Mouse (Mus musculus) lung, postnatal 0 days (tissue): ENCODE measurements around the gene Dvl1. TPM values are rescaled to one million over a fixed set of nuclear protein-coding genes. Genes with fewer than 3 reads are reported as not detected.

Source experiments
- ATAC-seq: fragments of 200-750 bp; cut with Nextera tagmentation; 2 replicates; pipeline ENCODE4 v1.8.0; 2017; ENCODE audit warnings: moderate library complexity
- DNase-seq: peaks from one replicate; pipeline ENCODE4 v3.0.0-alpha.2; 2016; ENCODE audit warnings: low spot score
- H3K27ac ChIP-seq: fragments of 300-500 bp; sonication (generic); 2 replicates; pipeline ENCODE4 v1.5.1; 2014; ENCODE audit warnings: antibody characterized with exemption, mild to moderate bottlenecking, low read length, mixed read lengths
- H3K27me3 ChIP-seq: fragments of 300-500 bp; sonication (generic); replicated peaks from 2 replicates; pipeline ENCODE4 v1.6.1; 2014; ENCODE audit warnings: low read length, mixed read lengths; ENCODE audit not compliant: insufficient read depth
- H3K36me3 ChIP-seq: fragments of 300-500 bp; sonication (generic); 2 replicates; pipeline ENCODE4 v1.6.1; 2014; ENCODE audit warnings: low read length, mixed read lengths; ENCODE audit not compliant: insufficient read depth
- H3K4me1 ChIP-seq: fragments of 300-500 bp; sonication (generic); 2 replicates; pipeline ENCODE4 v1.6.1; 2014; ENCODE audit warnings: antibody characterized with exemption, low read depth, low read length, mixed read lengths; ENCODE audit not compliant: insufficient read depth
- H3K4me2 ChIP-seq: fragments of 300-500 bp; sonication (generic); replicated peaks from 2 replicates; pipeline ENCODE4 v1.6.1; 2014; ENCODE audit warnings: low read depth, mild to moderate bottlenecking, low read length, moderate library complexity, mixed read lengths
- H3K4me3 ChIP-seq: fragments of 300-500 bp; sonication (generic); 2 replicates; pipeline ENCODE4 v1.5.1; 2014; ENCODE audit warnings: low read depth, low read length
- H3K9ac ChIP-seq: fragments of 300-500 bp; sonication (generic); replicated peaks from 2 replicates; pipeline ENCODE4 v1.6.1; 2014; ENCODE audit warnings: low read depth, mild to moderate bottlenecking
- H3K9me3 ChIP-seq: fragments of 300-500 bp; sonication (generic); 2 replicates; pipeline ENCODE4 v1.6.1; 2016; ENCODE audit warnings: low read length, mixed read lengths
- CTCF ChIP-seq: IDR thresholded peaks from 2 replicates; pipeline ENCODE4 v1.5.1; 2016; ENCODE audit warnings: antibody characterized with exemption, mild to moderate bottlenecking
- EP300 ChIP-seq: IDR thresholded peaks from 2 replicates; pipeline ENCODE4 v1.6.1; 2016; ENCODE audit warnings: antibody characterized with exemption, mild to moderate bottlenecking, control low read depth
- WGBS: fragments of 180-500 bp; shearing (Covaris S2); extraction: QIAGEN DNeasy Blood & Tissue Kit; methylation state at CpG from one replicate; pipeline ENCODE4 v1.1.7; 2014; 5-methylcytosine and 5-hydroxymethylcytosine counted together
- polyA plus RNA-seq: library from polyadenylated mRNA; unstranded; fragments of >200 nt; fragmentation: Nextera tagmentation; extraction: Ambion mirVana; gene quantifications from 2 replicates; pipeline ENCODE4 v1.2.1, GENCODE M21; 2015

Dvl1 gene
- polyA plus RNA-seq, 1 experiment from 2014 or later = 9.1 TPM

DNA sequence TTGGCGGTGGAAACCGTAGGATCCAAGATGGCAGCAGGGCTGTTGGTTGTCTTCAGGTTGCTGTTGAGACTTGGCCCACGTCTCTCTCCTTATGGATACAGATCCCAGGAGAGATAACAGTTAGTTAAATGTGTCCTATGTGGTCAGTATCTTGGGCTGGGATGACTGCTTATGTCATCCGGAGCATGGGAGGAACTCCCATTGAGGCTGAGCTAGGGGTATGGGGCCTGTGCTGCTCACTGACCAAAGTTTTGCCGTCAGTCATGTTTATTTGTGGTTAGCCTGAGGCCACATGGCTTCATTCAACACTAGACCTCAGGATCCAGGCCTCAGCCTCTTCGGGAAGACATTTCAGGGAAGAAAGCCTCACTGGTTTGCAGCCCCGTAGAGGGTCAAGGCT lies 24.2 kb downstream of the Dvl1 start:
- no peak for TF ChIP-seq CTCF
- no peak for TF ChIP-seq EP300
- H3K4me2 ChIP-seq = no peak overlapping the region
- H3K36me3 ChIP-seq = peaks cover 14% of the 10 kb centered on the region
- ATAC-seq (no peak), DNase-seq (no peak)
- H3K27ac ChIP-seq = no peak overlapping the region
- H3K4me1 ChIP-seq = peaks cover 10% of the 10 kb centered on the region; the same call in 1 of the 2 replicates
- WGBS = 81% methylated on average over 7 of the region's 7 CpGs
- H3K9ac ChIP-seq = no peak overlapping the region
- H3K27me3 ChIP-seq = no peaks in the 10 kb centered on the region
- no peak overlapping the region for H3K4me3 ChIP-seq
- no peaks in the 10 kb centered on the region for H3K9me3 ChIP-seq

DNA sequence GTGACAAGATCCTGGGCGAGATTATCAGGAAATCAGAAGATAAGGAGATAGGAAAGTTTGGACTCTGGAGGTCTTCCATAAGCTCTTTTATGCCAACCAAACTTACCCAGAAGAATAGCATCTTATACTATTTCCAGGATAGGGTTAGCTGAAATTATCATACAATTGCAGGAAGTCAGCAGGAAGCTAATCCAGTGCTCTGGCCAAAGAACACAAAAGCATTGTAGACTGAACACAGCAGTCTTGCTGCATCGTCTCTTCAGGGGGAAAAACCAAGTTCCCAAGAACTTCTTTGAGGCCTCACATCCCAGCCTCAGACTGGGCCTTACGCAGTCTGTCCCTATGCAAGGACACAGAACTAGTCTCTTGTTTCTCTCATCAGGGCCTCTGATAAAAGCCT lies 36.4 kb downstream of the Dvl1 start:
- DNase-seq = peak; percentile 33
- peak; percentile 28 for ATAC-seq

DNA sequence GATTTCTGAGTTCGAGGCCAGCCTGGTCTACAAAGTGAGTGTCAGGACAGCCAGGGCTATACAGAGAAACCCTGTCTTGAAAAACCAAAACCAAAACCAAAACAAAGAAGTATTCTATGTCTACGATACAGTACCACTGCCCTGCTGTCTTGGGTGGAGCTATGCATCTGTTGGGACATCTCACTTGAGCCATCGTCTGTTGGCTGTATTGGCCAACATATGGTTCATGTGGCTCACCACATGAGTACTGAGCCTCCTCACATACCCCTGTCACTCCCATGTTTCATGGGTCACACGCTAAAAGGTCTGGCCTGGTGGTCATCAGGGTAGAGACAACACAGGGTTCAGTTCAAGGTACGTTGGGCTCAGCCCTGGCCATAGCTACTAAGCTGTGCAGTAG lies 39.1 kb downstream of the Dvl1 start:
- ATAC-seq (no peak), DNase-seq (no peak)
- H3K36me3 ChIP-seq = peaks cover 31% of the 10 kb centered on the region
- no peak overlapping the region for H3K4me3 ChIP-seq
- no peak overlapping the region for H3K4me2 ChIP-seq
- 90% methylated on average over 5 of the region's 5 CpGs for WGBS
- no peak overlapping the region for H3K27ac ChIP-seq
- no peak overlapping the region for H3K9ac ChIP-seq
- TF ChIP-seq CTCF (no peak), EP300 (no peak)
- H3K4me1 ChIP-seq = no peaks in the 10 kb centered on the region; the same call in 1 of the 2 replicates
- H3K9me3 ChIP-seq = no peaks in the 10 kb centered on the region
- H3K27me3 ChIP-seq = no peaks in the 10 kb centered on the region

More for the DNA sequence above, 36.4 kb downstream of the Dvl1 start:
- no peak overlapping the region for H3K4me3 ChIP-seq
- H3K36me3 ChIP-seq = peaks cover 25% of the 10 kb centered on the region
- 66% methylated on average over 3 of the region's 3 CpGs for WGBS
- H3K9ac ChIP-seq = no peak overlapping the region
- H3K4me2 ChIP-seq = no peak overlapping the region
- H3K27me3 ChIP-seq = no peaks in the 10 kb centered on the region
- no peaks in the 10 kb centered on the region for H3K9me3 ChIP-seq
- no peaks in the 10 kb centered on the region for H3K4me1 ChIP-seq
- H3K27ac ChIP-seq = peak overlapping the region; percentile 54
- no peak for TF ChIP-seq CTCF
- TF ChIP-seq EP300 = peak; percentile 41; the same call in 1 of the 2 replicates

- H3K4me2 ChIP-seq = no peak overlapping the region
- H3K27ac ChIP-seq = no peak overlapping the region
- H3K9me3 ChIP-seq = no peaks in the 10 kb centered on the region
- H3K4me1 ChIP-seq = no peaks in the 10 kb centered on the region; the same call in 1 of the 2 replicates
- no peak for DNase-seq
- peaks cover 31% of the 10 kb centered on the region for H3K36me3 ChIP-seq
- 89% methylated on average over 10 of the region's 10 CpGs for WGBS
- no peak overlapping the region for H3K9ac ChIP-seq
- no peak overlapping the region for H3K4me3 ChIP-seq
- no peak for ATAC-seq
- TF ChIP-seq CTCF = no peak
- no peak for TF ChIP-seq EP300
- no peaks in the 10 kb centered on the region for H3K27me3 ChIP-seq
These were observed 40.5 kb downstream of the Dvl1 start for GRCm38 (mm10) chr4:155887674-155888073.

GRCm38 (mm10) chr4:155888181-155888580 lies 41.0 kb downstream of the Dvl1 start:
- WGBS = 93% methylated on average over 9 of the region's 9 CpGs
- H3K36me3 ChIP-seq = peaks cover 31% of the 10 kb centered on the region
- no peak for TF ChIP-seq CTCF
- TF ChIP-seq EP300 = no peak

GRCm38 (mm10) chr4:155889316-155889715 lies 42.1 kb downstream of the Dvl1 start:
- Histone ChIP-seq H3K36me3 (peaks cover 31% of the 10 kb centered on the region), H3K9ac (no peak overlapping the region), H3K4me3 (no peak overlapping the region), H3K4me1 (peaks cover 12% of the 10 kb centered on the region), H3K4me2 (no peak overlapping the region), H3K9me3 (no peaks in the 10 kb centered on the region), H3K27me3 (no peaks in the 10 kb centered on the region), H3K27ac (no peak overlapping the region)
- no peak for DNase-seq
- TF ChIP-seq CTCF (no peak), EP300 (no peak)
- no peak for ATAC-seq
- 81% methylated on average over 5 of the region's 5 CpGs for WGBS

More at GRCm38 (mm10) chr4:155888181-155888580, 41.0 kb downstream of the Dvl1 start:
- H3K4me1 ChIP-seq = peaks cover under 1% of the 10 kb centered on the region; the same call in 1 of the 2 replicates
- H3K9me3 ChIP-seq = no peaks in the 10 kb centered on the region
- no peak overlapping the region for H3K27ac ChIP-seq
- H3K27me3 ChIP-seq = no peaks in the 10 kb centered on the region
- ATAC-seq (no peak), DNase-seq (no peak)
- H3K9ac ChIP-seq = no peak overlapping the region
- no peak overlapping the region for H3K4me2 ChIP-seq
- H3K4me3 ChIP-seq = no peak overlapping the region
